Mouse (Mus musculus): ENCODE measurements around the gene Vsir. TPM values are rescaled to one million over a fixed set of nuclear protein-coding genes. Genes with fewer than 3 reads are reported as not detected.

Gene Vsir
- polyA plus RNA-seq, 1 experiment, result 155 TPM

DNA sequence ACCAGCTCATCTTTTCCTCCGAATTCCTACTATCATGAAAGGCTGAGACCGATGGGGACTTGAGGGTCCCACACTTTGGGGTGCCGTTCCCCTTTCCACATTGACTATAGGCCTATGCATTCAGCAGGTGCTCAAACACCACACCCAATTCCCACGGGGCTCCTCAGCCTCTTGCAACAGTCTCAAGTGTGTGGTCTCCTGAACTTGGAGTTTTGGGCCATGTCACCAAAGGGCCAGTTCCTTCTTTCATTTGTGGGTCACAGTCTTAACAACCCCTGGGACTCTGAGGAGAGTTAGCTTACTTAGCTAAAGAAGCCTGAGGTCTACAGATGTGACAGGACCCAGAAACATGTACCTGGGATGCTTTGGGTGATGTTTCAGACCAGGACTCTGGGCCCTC, 30.5 kb upstream of the Vsir start:
- H3K4me1 ChIP-seq (ENCODE audit: control insufficient read depth, insufficient read depth, insufficient read length), result no peaks in the 10 kb centered on the region
- H3K27me3 ChIP-seq (ENCODE audit: control insufficient read depth, insufficient read depth, low read length), result no peaks in the 10 kb centered on the region
- no peaks in the 10 kb centered on the region for H3K36me3 ChIP-seq (ENCODE audit: control insufficient read depth, insufficient read depth, low read length)
- no peak overlapping the region for H3K4me3 ChIP-seq (ENCODE audit: extremely low read depth, insufficient read depth, insufficient read length)
- H3K27ac ChIP-seq (ENCODE audit: insufficient read depth, low read length), result no peak overlapping the region
- 69% methylated on average over 4 of the region's 4 CpGs for WGBS
- TF ChIP-seq CTCF (IDR thresholded peaks at IDR 0.05; ENCODE audit: extremely low read depth, insufficient read depth, insufficient read length, insufficient replicate concordance), result no peak
- no peak for DNase-seq (ENCODE audit: low read depth in 1 of 2, low spot score in 2 of 2)

DNA sequence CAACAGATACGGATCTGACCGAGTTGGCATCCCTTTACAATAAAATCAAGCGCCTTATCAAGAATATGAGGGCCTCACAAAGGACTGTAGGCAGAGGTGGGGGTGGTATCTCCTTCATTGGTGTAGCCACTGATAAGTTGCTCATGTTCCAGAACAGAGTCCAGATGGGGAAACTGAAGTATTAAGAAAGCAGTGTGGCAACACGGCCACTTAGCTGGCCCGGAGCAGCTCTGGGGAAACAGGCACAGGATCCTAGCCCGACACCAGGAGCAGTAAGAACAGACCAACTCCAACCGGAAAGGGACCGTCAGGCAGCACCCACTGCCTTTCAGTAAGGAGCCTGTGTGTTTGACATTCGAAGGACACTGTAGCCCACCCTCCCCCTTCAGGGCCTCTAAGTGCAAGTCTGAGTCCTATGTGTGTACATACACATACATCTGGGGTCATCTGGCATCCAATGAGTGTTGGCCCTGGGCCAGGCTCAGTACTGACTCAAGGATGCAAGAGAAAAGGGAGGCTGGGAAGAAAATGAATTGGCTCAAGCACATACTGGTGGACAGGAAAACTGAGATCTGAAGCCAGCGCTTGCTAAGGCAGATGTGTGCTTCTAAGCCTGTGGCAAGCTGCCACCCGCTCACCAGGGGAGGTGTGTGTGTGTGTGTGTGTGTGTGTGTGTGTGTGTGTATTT, 17.5 kb upstream of the Vsir start:
- Histone ChIP-seq H3K27me3 (ENCODE audit: control insufficient read depth, insufficient read depth, low read length) (no peaks in the 10 kb centered on the region), H3K27ac (ENCODE audit: insufficient read depth, low read length) (no peak overlapping the region), H3K4me1 (ENCODE audit: control insufficient read depth, insufficient read depth, insufficient read length) (no peaks in the 10 kb centered on the region), H3K36me3 (ENCODE audit: control insufficient read depth, insufficient read depth, low read length) (no peaks in the 10 kb centered on the region), H3K4me3 (ENCODE audit: extremely low read depth, insufficient read depth, insufficient read length) (no peak overlapping the region)
- 83% methylated on average over 11 of the region's 11 CpGs for WGBS
- no peak for DNase-seq (ENCODE audit: low read depth in 1 of 2, low spot score in 2 of 2)
- TF ChIP-seq CTCF (IDR thresholded peaks at IDR 0.05; ENCODE audit: extremely low read depth, insufficient read depth, insufficient read length, insufficient replicate concordance), result no peak

DNA sequence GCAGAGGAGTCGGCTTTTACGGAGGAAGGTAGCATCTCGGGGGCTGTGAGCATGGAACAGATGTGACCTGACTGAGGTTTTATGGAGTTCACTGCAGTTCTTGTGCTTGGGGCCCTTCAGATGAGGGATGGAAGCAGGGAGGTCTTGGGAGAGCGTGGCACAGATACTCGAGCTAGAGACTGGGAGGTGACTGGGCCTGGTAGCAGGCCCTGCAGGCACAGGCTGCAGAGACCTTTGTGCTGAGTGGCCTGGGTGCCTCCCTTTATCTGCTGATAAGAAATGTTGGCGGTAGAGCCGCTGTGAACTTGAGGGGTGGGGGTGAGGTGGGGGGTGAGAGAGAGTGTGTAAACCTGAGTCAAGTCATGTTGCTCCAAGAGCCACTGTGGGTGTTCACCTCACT, 12.1 kb upstream of the Vsir start:
- no peaks in the 10 kb centered on the region for H3K36me3 ChIP-seq (ENCODE audit: control insufficient read depth, insufficient read depth, low read length)
- no peak for TF ChIP-seq POLR2A (IDR thresholded peaks at IDR 0.05; ENCODE audit: low read depth, low read length)
- no peak for TF ChIP-seq CTCF (IDR thresholded peaks at IDR 0.05; ENCODE audit: extremely low read depth, insufficient read depth, insufficient read length, insufficient replicate concordance)
- WGBS, result 88% methylated on average over 7 of the region's 7 CpGs
- no peaks in the 10 kb centered on the region for H3K27me3 ChIP-seq (ENCODE audit: control insufficient read depth, insufficient read depth, low read length)
- DNase-seq (ENCODE audit: low read depth in 1 of 2, low spot score in 2 of 2), result no peak
- no peaks in the 10 kb centered on the region; the same call in 1 of the 2 replicates for H3K4me1 ChIP-seq (ENCODE audit: control insufficient read depth, insufficient read depth, insufficient read length)
- no peak overlapping the region for H3K27ac ChIP-seq (ENCODE audit: insufficient read depth, low read length)
- H3K4me3 ChIP-seq (ENCODE audit: extremely low read depth, insufficient read depth, insufficient read length), result no peak overlapping the region

DNA sequence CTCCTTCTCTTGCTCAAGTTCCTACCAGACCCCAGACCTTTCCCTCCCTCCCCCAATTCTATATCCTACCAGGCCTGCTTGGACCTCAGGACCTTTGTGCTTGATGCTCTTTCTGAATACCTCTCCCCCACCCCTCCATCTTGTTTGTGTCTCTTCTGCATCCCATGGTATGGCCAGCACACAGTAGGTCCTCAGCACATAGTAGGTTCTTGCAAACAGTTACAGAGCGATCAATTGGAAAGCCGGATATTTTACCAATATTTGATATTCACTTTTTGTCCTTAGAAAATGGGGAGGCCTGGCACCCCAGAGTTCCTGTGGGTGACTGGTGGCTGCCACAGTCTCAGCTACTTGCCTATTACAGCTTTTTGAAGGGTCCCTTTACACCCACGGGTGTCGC, 11.6 kb upstream of the Vsir start:
- no peak for DNase-seq (ENCODE audit: low read depth in 1 of 2, low spot score in 2 of 2)
- WGBS, result 88% methylated on average over 4 of the region's 4 CpGs
- Histone ChIP-seq H3K27me3 (ENCODE audit: control insufficient read depth, insufficient read depth, low read length) (no peaks in the 10 kb centered on the region), H3K4me1 (ENCODE audit: control insufficient read depth, insufficient read depth, insufficient read length) (no peaks in the 10 kb centered on the region; the same call in 1 of the 2 replicates), H3K27ac (ENCODE audit: insufficient read depth, low read length) (no peak overlapping the region), H3K4me3 (ENCODE audit: extremely low read depth, insufficient read depth, insufficient read length) (no peak overlapping the region), H3K36me3 (ENCODE audit: control insufficient read depth, insufficient read depth, low read length) (no peaks in the 10 kb centered on the region)
- TF ChIP-seq POLR2A (IDR thresholded peaks at IDR 0.05; ENCODE audit: low read depth, low read length) (no peak), CTCF (IDR thresholded peaks at IDR 0.05; ENCODE audit: extremely low read depth, insufficient read depth, insufficient read length, insufficient replicate concordance) (no peak)

DNA sequence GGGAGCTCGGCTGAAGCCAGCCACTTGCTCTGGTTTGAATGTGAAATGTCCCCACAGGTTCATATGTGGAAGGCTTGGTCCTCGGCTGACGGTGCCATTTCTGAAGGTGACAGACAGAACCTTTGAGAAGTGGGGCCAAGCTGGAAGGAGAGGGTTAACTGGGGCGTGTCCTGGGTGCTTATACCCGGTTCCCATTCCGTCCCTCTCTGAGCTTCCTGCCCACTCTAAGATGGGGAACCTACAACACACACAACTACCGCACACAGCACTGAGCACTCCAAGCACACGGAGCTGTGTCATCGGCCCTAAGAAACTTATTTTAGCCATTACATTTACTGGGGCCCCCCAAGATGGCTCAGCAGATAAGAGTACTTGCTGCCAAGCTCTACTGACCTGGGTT, 5.1 kb upstream of the Vsir start:
- TF ChIP-seq POLR2A (IDR thresholded peaks at IDR 0.05; ENCODE audit: low read depth, low read length) (no peak), CTCF (IDR thresholded peaks at IDR 0.05; ENCODE audit: extremely low read depth, insufficient read depth, insufficient read length, insufficient replicate concordance) (no peak)
- 30% methylated on average over 9 of the region's 9 CpGs for WGBS
- Histone ChIP-seq H3K4me1 (ENCODE audit: control insufficient read depth, insufficient read depth, insufficient read length) (peaks cover 8% of the 10 kb centered on the region; the same call in 1 of the 2 replicates), H3K4me3 (ENCODE audit: extremely low read depth, insufficient read depth, insufficient read length) (no peak overlapping the region), H3K36me3 (ENCODE audit: control insufficient read depth, insufficient read depth, low read length) (no peaks in the 10 kb centered on the region), H3K27me3 (ENCODE audit: control insufficient read depth, insufficient read depth, low read length) (no peaks in the 10 kb centered on the region), H3K27ac (ENCODE audit: insufficient read depth, low read length) (no peak overlapping the region)
- no peak for DNase-seq (ENCODE audit: low read depth in 1 of 2, low spot score in 2 of 2)

DNA sequence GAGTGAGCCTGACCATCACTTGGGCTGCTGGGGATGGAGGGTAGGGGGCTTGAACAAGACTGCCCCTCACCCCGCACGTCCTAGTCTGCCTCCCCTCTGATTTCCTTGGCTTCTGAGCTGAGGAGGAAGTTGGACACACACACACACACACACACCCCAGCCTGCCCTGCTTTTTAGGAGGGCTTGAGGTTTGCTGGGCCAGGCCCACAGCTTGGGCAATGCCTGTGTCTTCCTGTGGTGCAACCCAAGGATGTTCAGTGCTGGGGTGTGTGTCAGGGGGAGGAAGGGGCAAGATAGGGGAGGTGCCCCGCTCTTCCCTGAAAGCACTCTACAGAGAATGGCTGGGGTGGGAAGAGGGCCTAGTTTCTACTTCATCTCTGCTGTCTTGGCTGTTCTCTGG, 2.5 kb upstream of the Vsir start:
- DNase-seq (ENCODE audit: low read depth in 1 of 2, low spot score in 2 of 2), result no peak
- peaks cover 17% of the 10 kb centered on the region; the same call in 1 of the 2 replicates for H3K4me1 ChIP-seq (ENCODE audit: control insufficient read depth, insufficient read depth, insufficient read length)
- 32% methylated on average over 3 of the region's 3 CpGs for WGBS
- H3K4me3 ChIP-seq (ENCODE audit: extremely low read depth, insufficient read depth, insufficient read length), result no peak overlapping the region
- TF ChIP-seq CTCF (IDR thresholded peaks at IDR 0.05; ENCODE audit: extremely low read depth, insufficient read depth, insufficient read length, insufficient replicate concordance), result no peak
- TF ChIP-seq POLR2A (IDR thresholded peaks at IDR 0.05; ENCODE audit: low read depth, low read length), result no peak
- H3K27ac ChIP-seq (ENCODE audit: insufficient read depth, low read length), result no peak overlapping the region
- H3K36me3 ChIP-seq (ENCODE audit: control insufficient read depth, insufficient read depth, low read length), result no peaks in the 10 kb centered on the region
- no peaks in the 10 kb centered on the region for H3K27me3 ChIP-seq (ENCODE audit: control insufficient read depth, insufficient read depth, low read length)

DNA sequence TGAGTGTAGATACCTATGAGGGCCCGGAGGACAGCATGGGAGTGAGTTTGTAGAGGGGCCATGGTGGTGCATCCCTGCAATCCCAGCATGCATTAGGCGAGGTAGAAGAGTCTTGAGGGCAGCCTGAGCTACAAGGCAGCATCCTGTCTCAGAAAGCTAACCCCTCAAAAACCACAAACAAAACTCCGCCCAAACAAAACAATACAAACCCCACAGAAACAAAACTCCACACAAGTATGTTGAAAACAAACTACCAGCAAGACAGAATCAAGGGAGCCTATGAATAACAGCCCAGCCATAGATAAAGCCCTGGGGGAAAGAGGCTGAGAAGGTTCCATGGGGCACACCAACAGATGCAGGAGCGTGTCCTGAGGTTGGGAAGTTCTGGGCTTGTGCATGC, 595 bp upstream of the Vsir start:
- Histone ChIP-seq H3K36me3 (ENCODE audit: control insufficient read depth, insufficient read depth, low read length) (no peaks in the 10 kb centered on the region), H3K4me1 (ENCODE audit: control insufficient read depth, insufficient read depth, insufficient read length) (peaks cover 29% of the 10 kb centered on the region), H3K27me3 (ENCODE audit: control insufficient read depth, insufficient read depth, low read length) (no peaks in the 10 kb centered on the region), H3K27ac (ENCODE audit: insufficient read depth, low read length) (peak overlapping the region; percentile 34; the same call in 1 of the 2 replicates), H3K4me3 (ENCODE audit: extremely low read depth, insufficient read depth, insufficient read length) (no peak overlapping the region)
- WGBS, result 61% methylated on average over 4 of the region's 4 CpGs
- peak in 1 of 2 experiments; percentile 34 for DNase-seq (ENCODE audit: low read depth in 1 of 2, low spot score in 2 of 2)
- no peak for TF ChIP-seq CTCF (IDR thresholded peaks at IDR 0.05; ENCODE audit: extremely low read depth, insufficient read depth, insufficient read length, insufficient replicate concordance)
- TF ChIP-seq POLR2A (IDR thresholded peaks at IDR 0.05; ENCODE audit: low read depth, low read length), result no peak

Measured in spleen, adult 2 months (tissue).